Mouse (Mus musculus) kidney, postnatal 14 days (tissue): ENCODE measurements around the gene Ccdc162.

Experiments
- DNase-seq: peaks from one replicate; pipeline ENCODE4 v3.0.0; 2022; ENCODE audit warnings: mixed read lengths

Ccdc162 gene

GRCm38 (mm10) chr10:41716029-41716897 lies at the start of gene Ccdc162:
Ccdc162 (minus strand) TSS chr10:41716634.
- no peak for DNase-seq

- DNase-seq, result no peak
These were observed 49.2 kb upstream of the Ccdc162 start for GRCm38 (mm10) chr10:41765586-41765985.

GRCm38 (mm10) chr10:41763741-41764385 lies 47.4 kb upstream of the Ccdc162 start:
- no peak for DNase-seq

- no peak for DNase-seq
These were observed 44.4 kb upstream of the Ccdc162 start for GRCm38 (mm10) chr10:41760866-41761265.

- DNase-seq, result no peak
These were observed 41.6 kb upstream of the Ccdc162 start for GRCm38 (mm10) chr10:41758041-41758440.

- DNase-seq, result no peak
These were observed 40.8 kb upstream of the Ccdc162 start for GRCm38 (mm10) chr10:41757226-41757625.

GRCm38 (mm10) chr10:41751867-41752480 lies 35.5 kb upstream of the Ccdc162 start:
- DNase-seq, result no peak

- no peak for DNase-seq
These were observed 32.9 kb upstream of the Ccdc162 start for GRCm38 (mm10) chr10:41749306-41749705.

GRCm38 (mm10) chr10:41746554-41746953 lies 30.1 kb upstream of the Ccdc162 start:
- DNase-seq, result peak; percentile 10

- no peak for DNase-seq
These were observed 27.6 kb upstream of the Ccdc162 start for GRCm38 (mm10) chr10:41744006-41744405.

- no peak for DNase-seq
These were observed 23.8 kb upstream of the Ccdc162 start for GRCm38 (mm10) chr10:41740221-41740620.

GRCm38 (mm10) chr10:41737245-41737644 lies 20.8 kb upstream of the Ccdc162 start:
- no peak for DNase-seq

GRCm38 (mm10) chr10:41735398-41735797 lies 19.0 kb upstream of the Ccdc162 start:
- DNase-seq, result no peak

- DNase-seq, result no peak
These were observed 16.8 kb upstream of the Ccdc162 start for GRCm38 (mm10) chr10:41733214-41733613.

GRCm38 (mm10) chr10:41731932-41732331 lies 15.5 kb upstream of the Ccdc162 start:
- DNase-seq, result no peak

- no peak for DNase-seq
These were observed 14.3 kb upstream of the Ccdc162 start for GRCm38 (mm10) chr10:41730746-41731145.

- DNase-seq, result no peak
These were observed 9.8 kb upstream of the Ccdc162 start for GRCm38 (mm10) chr10:41726215-41726614.

GRCm38 (mm10) chr10:41719587-41719986 lies 3.2 kb upstream of the Ccdc162 start:
- DNase-seq, result no peak

GRCm38 (mm10) chr10:41715557-41715956 lies 877 bp downstream of the Ccdc162 start:
- DNase-seq, result no peak

GRCm38 (mm10) chr10:41711467-41711866 lies 5.0 kb downstream of the Ccdc162 start:
- no peak for DNase-seq

- DNase-seq, result no peak
These were observed 5.7 kb downstream of the Ccdc162 start for GRCm38 (mm10) chr10:41710773-41711172.

GRCm38 (mm10) chr10:41709341-41709740 lies 7.1 kb downstream of the Ccdc162 start:
- DNase-seq, result no peak

GRCm38 (mm10) chr10:41699669-41700068 lies 16.8 kb downstream of the Ccdc162 start:
- DNase-seq, result peak; percentile 61

GRCm38 (mm10) chr10:41697040-41697439 lies 19.4 kb downstream of the Ccdc162 start:
- DNase-seq, result no peak
